Mouse (Mus musculus) CH12.LX (cell line): ENCODE measurements around the gene Ttyh2. TPM values are rescaled to one million over a fixed set of nuclear protein-coding genes. Genes with fewer than 3 reads are reported as not detected.

Experiments used
- DNase-seq: peaks from one replicate; pipeline ENCODE4 v3.0.0-alpha.2; 2013; ENCODE audit errors: extremely low read depth
- H3K27ac ChIP-seq: 2 replicates; pipeline ENCODE4 v1.5.1; 2012; ENCODE audit warnings: low read depth, mild to moderate bottlenecking, control low read depth, moderate library complexity; ENCODE audit not compliant: insufficient read depth
- H3K27me3 ChIP-seq: replicated peaks from 2 replicates; pipeline ENCODE3; 2012; ENCODE audit warnings: inconsistent platforms
- H3K36me3 ChIP-seq, 2 experiments: replicated peaks in 1 of 2; 2 replicates each; pipeline versions ENCODE3 to v1.6.1; 2012; ENCODE audit warnings: inconsistent platforms in 1 of 2, low read length in 1 of 2, mild to moderate bottlenecking in 1 of 2, mixed read lengths in 1 of 2, moderate library complexity in 1 of 2; ENCODE audit not compliant: control insufficient read depth in 1 of 2, insufficient read depth in 1 of 2
- H3K4me1 ChIP-seq, 2 experiments: 2 replicates each; pipeline ENCODE4 v1.6.1; 2012; ENCODE audit warnings: inconsistent platforms in 1 of 2, moderate library complexity in 1 of 2; ENCODE audit not compliant: insufficient read depth in 2 of 2, control insufficient read depth in 1 of 2
- H3K4me2 ChIP-seq: 2 replicates; pipeline ENCODE4 v1.6.1; 2012; ENCODE audit warnings: low read depth, mild to moderate bottlenecking, control low read depth; ENCODE audit not compliant: poor library complexity, insufficient read depth, severe bottlenecking
- H3K4me3 ChIP-seq, 3 experiments: fragments of 150-350 bp in 1 of 3; sonication (generic) in 1 of 3; replicated peaks in 1 of 3; 2 replicates each; pipeline versions ENCODE3 to v1.5.1; 2011 to 2012; ENCODE audit warnings: low read depth in 2 of 3, low read length in 2 of 3, mild to moderate bottlenecking in 2 of 3, moderate library complexity in 2 of 3, control low read depth in 1 of 3, improper control_type of control experiment in 1 of 3, inconsistent platforms in 1 of 3, mixed read lengths in 1 of 3; ENCODE audit not compliant: poor library complexity in 1 of 3
- H3K79me2 ChIP-seq: replicated peaks from 2 replicates; pipeline ENCODE4 v1.6.1; 2012; ENCODE audit warnings: mild to moderate bottlenecking, moderate library complexity; ENCODE audit not compliant: control insufficient read depth, poor library complexity, insufficient read depth, severe bottlenecking; ENCODE audit errors: extremely low read depth
- H3K9ac ChIP-seq: 2 replicates; pipeline ENCODE4 v1.6.1; 2012; ENCODE audit warnings: low read depth, mild to moderate bottlenecking, control low read depth, moderate library complexity; ENCODE audit not compliant: insufficient read depth
- H3K9me3 ChIP-seq: replicated peaks from 2 replicates; pipeline ENCODE3; 2012; ENCODE audit warnings: low read length, inconsistent platforms, mixed read lengths
- BHLHE40 ChIP-seq: IDR thresholded peaks from 2 replicates; pipeline ENCODE4 v1.6.1; 2011; ENCODE audit warnings: mild to moderate bottlenecking, low read depth, low read length, improper control_type of control experiment
- CHD1 ChIP-seq: IDR thresholded peaks from 2 replicates; pipeline ENCODE4 v1.6.1; 2012; ENCODE audit warnings: low read depth, low read length, improper control_type of control experiment, inconsistent platforms
- CTCF ChIP-seq, 2 experiments: IDR thresholded peaks in 1 of 2; conservative IDR thresholded peaks in 1 of 2; 2 replicates each; pipeline ENCODE4 v1.5.1; 2011 to 2012; ENCODE audit warnings: low read depth in 2 of 2, low read length in 2 of 2, improper control_type of control experiment in 1 of 2, inconsistent platforms in 1 of 2, mild to moderate bottlenecking in 1 of 2, moderate library complexity in 1 of 2
- E2F4 ChIP-seq: IDR thresholded peaks from 2 replicates; pipeline ENCODE4 v1.6.1; 2011; ENCODE audit warnings: low read depth, low read length, improper control_type of control experiment; ENCODE audit not compliant: insufficient replicate concordance
- EP300 ChIP-seq: IDR thresholded peaks from 2 replicates; pipeline ENCODE4 v1.6.1; 2011; ENCODE audit warnings: low read length, improper control_type of control experiment
- ETS1 ChIP-seq: conservative IDR thresholded peaks from 2 replicates; pipeline ENCODE4 v1.6.1; 2012; ENCODE audit warnings: low read depth, mild to moderate bottlenecking, inconsistent platforms, low read length, improper control_type of control experiment, moderate library complexity
- GABPA ChIP-seq: IDR thresholded peaks from 2 replicates; pipeline ENCODE4 v1.6.1; 2012; ENCODE audit warnings: low read depth, low read length, improper control_type of control experiment, inconsistent platforms; ENCODE audit not compliant: insufficient replicate concordance
- IRF4 ChIP-seq: IDR thresholded peaks from 2 replicates; pipeline ENCODE4 v1.6.1; 2014; ENCODE audit warnings: low read depth, mild to moderate bottlenecking, inconsistent platforms, low read length, improper control_type of control experiment
- JUND ChIP-seq: conservative IDR thresholded peaks from 2 replicates; pipeline ENCODE4 v1.6.1; 2011; ENCODE audit warnings: low read depth, low read length, improper control_type of control experiment
- KAT2A ChIP-seq: IDR thresholded peaks from 2 replicates; pipeline ENCODE4 v1.6.1; 2012; ENCODE audit warnings: low read length, improper control_type of control experiment, inconsistent platforms; ENCODE audit not compliant: insufficient replicate concordance
- MEF2A ChIP-seq: IDR thresholded peaks from 2 replicates; pipeline ENCODE4 v1.6.1; 2014; ENCODE audit warnings: low read depth, mild to moderate bottlenecking, inconsistent platforms, low read length, improper control_type of control experiment, borderline replicate concordance
- MXI1 ChIP-seq: IDR thresholded peaks from 2 replicates; pipeline ENCODE4 v1.6.1; 2011; ENCODE audit warnings: mild to moderate bottlenecking, low read depth, low read length, improper control_type of control experiment
- NELFE ChIP-seq: IDR thresholded peaks from 2 replicates; pipeline ENCODE4 v1.6.1; 2011; ENCODE audit warnings: low read depth, low read length, improper control_type of control experiment
- PAX5 ChIP-seq: IDR thresholded peaks from 2 replicates; pipeline ENCODE4 v1.6.1; 2012; ENCODE audit warnings: low read length, inconsistent platforms, mixed read lengths
- RAD21 ChIP-seq: IDR thresholded peaks from 2 replicates; pipeline ENCODE4 v1.6.1; 2011; ENCODE audit warnings: low read depth, mild to moderate bottlenecking, low read length, improper control_type of control experiment, moderate library complexity
- SMC3 ChIP-seq: IDR thresholded peaks from 2 replicates; pipeline ENCODE4 v1.6.1; 2011; ENCODE audit warnings: low read depth, low read length, improper control_type of control experiment
- TCF12 ChIP-seq: IDR thresholded peaks from 2 replicates; pipeline ENCODE4 v1.6.1; 2014; ENCODE audit warnings: low read depth, mild to moderate bottlenecking, inconsistent platforms, low read length, improper control_type of control experiment
- ZNF384 ChIP-seq: IDR thresholded peaks from 2 replicates; pipeline ENCODE4 v1.6.1; 2012; ENCODE audit warnings: low read depth, low read length, improper control_type of control experiment, inconsistent platforms
- dilution Hi-C: fragments of 300-500 bp; cut with MboI; formaldehyde crosslinking; loops from 2 replicates; pipeline ENCODE4 v1.14.3; 2020; ENCODE audit warnings: low sequenced_read_pairs; ENCODE audit not compliant: extremely low pct_unique_long_range_greater_than_20kb, extremely low pct_ligation_motif_present
- in situ Hi-C: fragments of 300-500 bp; cut with MboI; formaldehyde crosslinking; loops from 3 replicates; pipeline ENCODE4 v1.14.3; 2019; ENCODE audit warnings: low sequenced_read_pairs, low pct_ligation_motif_present, low pct_unique_long_range_greater_than_20kb, mixed read lengths
- polyA plus RNA-seq: library from polyadenylated mRNA; unstranded; fragments of >175 nt; gene quantifications from 2 replicates; pipeline ENCODE4 v1.2.1, GENCODE M21; 2012; ENCODE audit warnings: low read depth; ENCODE audit not compliant: insufficient read length
- total RNA-seq, 2 experiments: library from RNA; depleted of rRNA; stranded (reverse); fragments of 300-350 nt in 1 of 2; fragments of >200 nt in 1 of 2; gene quantifications; 2 replicates each; pipeline ENCODE4 v1.2.3; 2012 to 2014

Ttyh2 gene
- total and polyA plus RNA-seq, 3 experiments, result 0.82 to 2.4 (median 1.4) TPM

- Histone ChIP-seq H3K36me3 (no peaks in the 10 kb centered on the region), H3K9ac (no peak overlapping the region), H3K27me3 (peaks cover 22% of the 10 kb centered on the region), H3K79me2 (no peaks in the 10 kb centered on the region), H3K4me3 (no peak overlapping the region), H3K4me2 (no peak overlapping the region; the same call in 1 of the 2 replicates), H3K27ac (no peak overlapping the region), H3K4me1 (peaks cover 18 to 23% of the 10 kb centered on the region in 2 experiments), H3K9me3 (no peaks in the 10 kb centered on the region)
- peak; percentile 56 for TF ChIP-seq SMC3
- peak; percentile 74 to 76 for TF ChIP-seq CTCF (conservative IDR thresholded peaks at IDR 0.05 in 1 of 2, IDR thresholded peaks at IDR 0.05 in 1 of 2; ENCODE audit: low read depth in 2 of 2, low read length in 2 of 2)
- no peak for TF ChIP-seq MXI1
- peak; percentile 63 for TF ChIP-seq RAD21
- dilution Hi-C loops, result no loop called here
- DNase-seq, result peak; percentile 51
- in situ Hi-C loops, result loop anchor here (5.0 kb wide), 1 partner anchor 140 kb away; no protein-coding TSS in a partner anchor
Measured at GRCm38 (mm10) chr11:114736913-114737624, 61.8 kb downstream of the Ttyh2 start.

DNA sequence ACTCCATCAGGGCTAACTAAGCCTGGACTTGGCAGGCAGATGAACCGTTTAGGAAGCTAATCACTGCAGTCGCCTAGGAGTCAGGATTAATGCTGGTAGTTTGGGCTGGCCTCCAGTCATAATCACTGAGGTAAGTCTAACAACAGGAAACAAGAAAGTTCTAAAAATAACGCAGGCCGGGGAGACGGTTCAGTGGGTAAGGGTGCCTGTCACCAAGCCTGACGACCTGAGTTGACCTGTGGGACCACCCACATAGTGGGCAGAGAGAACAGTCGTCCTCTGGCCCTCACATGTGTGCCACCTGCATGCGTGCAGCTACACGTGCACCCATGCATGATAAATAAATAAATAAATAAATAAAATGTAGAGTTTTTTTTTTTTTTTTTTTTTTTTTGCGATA, 65.4 kb downstream of the Ttyh2 start:
- H3K4me3 ChIP-seq, result no peak overlapping the region
- TF ChIP-seq MEF2A (peak; percentile 85), KAT2A (no peak), NELFE (no peak), ETS1 (peak; percentile 33; the same call in 1 of the 2 replicates), BHLHE40 (peak; percentile 90), ZNF384 (peak; percentile 75)
- TF ChIP-seq, all 38 proteins: peak for 4
- in situ Hi-C loops (no loop called here), dilution Hi-C loops (no loop called here)
- H3K9me3 ChIP-seq, result no peaks in the 10 kb centered on the region
- H3K4me2 ChIP-seq, result peak overlapping the region; percentile 11; the same call in 1 of the 2 replicates
- no peak overlapping the region for H3K27ac ChIP-seq
- peaks cover 5% of the 10 kb centered on the region for H3K27me3 ChIP-seq
- no peaks in the 10 kb centered on the region for H3K79me2 ChIP-seq
- no peak overlapping the region for H3K9ac ChIP-seq
- peak; percentile 75 for DNase-seq
- peaks cover 15 to 38% of the 10 kb centered on the region in 2 experiments for H3K4me1 ChIP-seq
- no peaks in the 10 kb centered on the region for H3K36me3 ChIP-seq

GRCm38 (mm10) chr11:114741451-114741850, 66.2 kb downstream of the Ttyh2 start:
- H3K79me2 ChIP-seq, result no peaks in the 10 kb centered on the region
- peaks cover 15 to 44% of the 10 kb centered on the region in 2 experiments for H3K4me1 ChIP-seq
- DNase-seq, result peak; percentile 74
- no peak overlapping the region for H3K9ac ChIP-seq
- no peak overlapping the region for H3K4me3 ChIP-seq
- no peaks in the 10 kb centered on the region for H3K36me3 ChIP-seq
- H3K9me3 ChIP-seq, result no peaks in the 10 kb centered on the region
- in situ Hi-C loops (no loop called here), dilution Hi-C loops (no loop called here)
- peak; percentile 92 for TF ChIP-seq TCF12
- peak; percentile 44 for TF ChIP-seq BHLHE40
- no peak for TF ChIP-seq JUND
- TF ChIP-seq E2F4, result no peak
- TF ChIP-seq PAX5, result no peak
- TF ChIP-seq CHD1, result no peak
- peak; percentile 38; the same call in 1 of the 2 replicates for TF ChIP-seq MEF2A
- peak in 1 of 2 experiments; percentile 41; a peak in 2 of 4 replicates for TF ChIP-seq CTCF (conservative IDR thresholded peaks at IDR 0.05 in 1 of 2, IDR thresholded peaks at IDR 0.05 in 1 of 2; ENCODE audit: low read depth in 2 of 2, low read length in 2 of 2)
- TF ChIP-seq RAD21, result peak; percentile 31
- TF ChIP-seq EP300, result peak; percentile 69; the same call in 1 of the 2 replicates
- peak; percentile 61 for TF ChIP-seq IRF4
- peak; percentile 62 for TF ChIP-seq ETS1
- no peak for TF ChIP-seq GABPA
- no peak for TF ChIP-seq ZNF384
- no peak overlapping the region for H3K27ac ChIP-seq
- H3K4me2 ChIP-seq, result 0 out of 2 replicates have a peak overlapping the region, but pooled peaks have one; percentile 2
- peaks cover 5% of the 10 kb centered on the region for H3K27me3 ChIP-seq
